Mouse (Mus musculus) midbrain, embryonic 13.5 days (tissue): ENCODE measurements around the gene Bcl7b. TPM values are rescaled to one million over a fixed set of nuclear protein-coding genes. Genes with fewer than 3 reads are reported as not detected.

Experiments
- ATAC-seq: fragments of 200-750 bp; cut with Nextera tagmentation; 2 replicates; pipeline ENCODE4 v1.8.0; 2017; ENCODE audit warnings: mild to moderate bottlenecking, moderate TSS enrichment, moderate library complexity
- H3K27ac ChIP-seq: fragments of 300-500 bp; sonication (generic); 2 replicates; pipeline ENCODE4 v1.5.1; 2015; ENCODE audit warnings: inconsistent platforms, mild to moderate bottlenecking, moderate library complexity
- H3K27me3 ChIP-seq: fragments of 300-500 bp; sonication (generic); 2 replicates; pipeline ENCODE4 v1.6.1; 2015; ENCODE audit warnings: mild to moderate bottlenecking, inconsistent platforms
- H3K36me3 ChIP-seq: fragments of 300-500 bp; sonication (generic); 2 replicates; pipeline ENCODE4 v1.6.1; 2015; ENCODE audit warnings: mild to moderate bottlenecking, inconsistent platforms
- H3K4me1 ChIP-seq: fragments of 300-500 bp; sonication (generic); replicated peaks from 2 replicates; pipeline ENCODE4 v1.6.1; 2015; ENCODE audit warnings: inconsistent platforms
- H3K4me2 ChIP-seq: fragments of 300-500 bp; sonication (generic); replicated peaks from 2 replicates; pipeline ENCODE4 v1.6.1; 2015; ENCODE audit warnings: moderate library complexity, mild to moderate bottlenecking, inconsistent platforms
- H3K4me3 ChIP-seq: fragments of 300-500 bp; sonication (generic); replicated peaks from 2 replicates; pipeline ENCODE4 v1.5.1; 2015; ENCODE audit warnings: mild to moderate bottlenecking, inconsistent platforms
- H3K9ac ChIP-seq: fragments of 300-500 bp; sonication (generic); replicated peaks from 2 replicates; pipeline ENCODE4 v1.6.1; 2015; ENCODE audit warnings: mild to moderate bottlenecking, inconsistent platforms
- H3K9me3 ChIP-seq: fragments of 300-500 bp; sonication (generic); 2 replicates; pipeline ENCODE4 v1.6.1; 2016; ENCODE audit warnings: mild to moderate bottlenecking, inconsistent platforms
- WGBS: fragments of 180-500 bp; shearing (Covaris S2); methylation state at CpG from one replicate; pipeline ENCODE4 v1.1.7; 2015; 5-methylcytosine and 5-hydroxymethylcytosine counted together
- polyA plus RNA-seq: library from polyadenylated mRNA; unstranded; fragments of >200 nt; fragmentation: Nextera tagmentation; extraction: Ambion mirVana; gene quantifications from 2 replicates; pipeline ENCODE4 v1.2.1, GENCODE M21; 2015

Bcl7b gene
- polyA plus RNA-seq, 1 experiment from 2014 or later, result 51.2 TPM

DNA sequence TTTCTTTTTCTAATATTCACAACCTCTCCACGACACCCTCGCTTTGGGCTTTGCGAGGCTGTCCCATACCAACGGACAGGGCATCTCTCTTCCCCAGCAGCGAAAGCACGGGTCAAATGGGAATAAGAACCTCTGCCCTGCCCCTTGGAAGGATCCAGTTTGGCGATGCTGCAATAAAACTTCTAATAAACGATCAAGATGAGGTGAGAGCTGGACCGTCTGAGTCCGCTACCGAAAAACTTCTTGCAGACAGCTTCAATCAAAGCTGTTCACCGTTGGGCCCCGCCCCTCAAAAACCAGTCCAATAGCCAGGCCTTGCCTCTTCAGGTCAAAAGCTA, 19.4 kb upstream of the Bcl7b start:
- H3K27ac ChIP-seq, result peak overlapping the region; percentile 75
- 3% methylated on average over 13 of the region's 13 CpGs for WGBS
- H3K9ac ChIP-seq, result peak overlapping the region; percentile 73
- H3K9me3 ChIP-seq, result no peaks in the 10 kb centered on the region
- H3K4me1 ChIP-seq, result peaks cover 17% of the 10 kb centered on the region
- H3K4me3 ChIP-seq, result peak overlapping the region; percentile 65
- H3K36me3 ChIP-seq, result peaks cover 3% of the 10 kb centered on the region; the same call in 1 of the 2 replicates
- H3K4me2 ChIP-seq, result peak overlapping the region; percentile 82
- no peak for ATAC-seq
- no peaks in the 10 kb centered on the region for H3K27me3 ChIP-seq

DNA sequence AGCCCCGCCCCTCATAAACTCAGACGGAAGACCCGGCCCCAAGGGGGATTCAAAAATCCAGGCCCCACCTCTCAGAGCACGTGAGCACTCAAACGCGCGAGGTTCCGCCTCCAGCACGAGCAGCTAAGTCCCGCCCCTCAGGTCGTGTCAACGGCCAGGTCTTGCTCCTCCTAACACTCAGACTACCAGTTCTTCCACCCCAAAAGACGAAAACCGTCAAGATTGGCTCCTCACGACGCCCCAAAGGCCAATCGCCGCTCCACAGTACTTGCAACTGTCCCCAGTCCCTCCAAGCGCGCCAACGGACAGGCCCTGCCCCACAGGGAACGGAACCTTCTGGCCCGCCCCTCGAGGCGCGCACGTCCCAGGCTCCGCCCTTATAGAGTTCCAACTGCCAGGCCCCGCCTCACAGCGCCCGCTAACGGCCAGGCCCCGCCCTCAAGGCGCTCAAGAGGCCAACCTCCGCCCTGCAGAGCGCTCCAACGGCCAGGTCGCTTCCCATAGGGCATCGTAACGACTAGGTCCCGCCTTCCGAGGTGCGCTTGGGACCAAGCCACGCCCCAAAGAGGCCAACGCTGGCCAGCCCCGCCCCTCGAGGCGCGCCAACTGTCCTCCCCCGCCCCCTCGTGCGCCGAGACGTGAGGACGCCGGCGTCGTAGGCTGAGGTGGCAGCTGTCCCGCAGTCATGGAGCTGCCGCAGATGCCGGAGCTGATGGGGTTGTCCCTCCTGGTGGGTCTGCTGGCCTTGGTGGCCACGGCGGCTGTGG, 18.8 kb upstream of the Bcl7b start, which contains the start of gene Tbl2:
Gene Tbl2 (plus strand): TSS at position 605 of the 767 bp plus-strand sequence.
- Histone ChIP-seq H3K4me3 (peak within 1 kb of the TSS; percentile 65), H3K9ac (peak within 1 kb of the TSS; percentile 73), H3K36me3 (peaks cover 8% of the 10 kb centered on the region), H3K4me1 (peaks cover 17% of the 10 kb centered on the region), H3K27ac (peak within 1 kb of the TSS; percentile 75), H3K27me3 (no peaks in the 10 kb centered on the region), H3K9me3 (no peaks in the 10 kb centered on the region), H3K4me2 (peak within 1 kb of the TSS; percentile 82)
- under 1% methylated on average over 63 of the region's 63 CpGs for WGBS
- ATAC-seq, result peak; percentile 97

DNA sequence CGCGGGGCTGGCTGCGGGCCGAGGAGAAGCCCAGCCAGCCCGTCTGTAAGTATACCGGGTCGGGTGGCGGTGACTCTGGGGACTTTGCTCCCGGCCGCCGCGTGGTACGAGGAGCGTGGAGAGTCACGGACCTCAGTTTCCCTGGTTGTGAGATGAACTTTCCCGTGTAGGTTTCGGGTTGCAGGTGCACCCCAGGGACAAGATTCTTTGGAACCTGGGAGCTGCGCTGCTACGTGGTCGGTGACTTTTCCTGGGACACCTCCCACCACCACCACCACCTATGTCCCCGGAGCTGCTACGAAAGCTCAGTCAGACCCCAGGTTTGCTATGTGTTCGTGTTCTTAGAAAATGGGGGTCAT, 18.3 kb upstream of the Bcl7b start:
- WGBS, result under 1% methylated on average over 23 of the region's 23 CpGs

DNA sequence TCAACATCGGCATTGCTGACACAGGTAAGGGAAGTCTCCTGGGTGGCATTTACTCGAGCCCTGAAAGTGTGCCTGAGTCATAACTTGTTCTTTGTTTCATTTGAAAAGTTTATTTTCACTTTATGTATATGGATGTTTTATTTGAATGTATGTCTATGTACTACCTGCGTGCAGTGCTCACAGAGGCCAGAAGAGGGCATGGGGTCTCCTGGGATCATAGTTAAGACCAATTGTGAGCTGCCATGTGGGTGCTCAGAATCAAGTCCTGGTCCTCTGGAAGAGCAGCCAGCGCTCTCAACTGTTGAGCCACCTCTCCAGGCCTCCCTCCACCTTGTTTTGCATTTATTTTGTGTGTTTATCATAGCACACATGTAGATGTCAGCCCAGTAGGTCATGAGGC, 11.6 kb upstream of the Bcl7b start:
- H3K4me2 ChIP-seq, result no peak overlapping the region
- ATAC-seq, result no peak
- 100% methylated on average over 4 of the region's 4 CpGs for WGBS
- H3K27ac ChIP-seq, result no peak overlapping the region
- peaks cover 77% of the 10 kb centered on the region for H3K36me3 ChIP-seq
- no peaks in the 10 kb centered on the region for H3K9me3 ChIP-seq
- H3K9ac ChIP-seq, result no peak overlapping the region
- no peaks in the 10 kb centered on the region for H3K4me1 ChIP-seq
- no peaks in the 10 kb centered on the region for H3K27me3 ChIP-seq
- H3K4me3 ChIP-seq, result no peak overlapping the region

More for the DNA sequence above, 18.3 kb upstream of the Bcl7b start:
- peak overlapping the region; percentile 75; the same call in 1 of the 2 replicates for H3K27ac ChIP-seq
- no peaks in the 10 kb centered on the region for H3K27me3 ChIP-seq
- peak overlapping the region; percentile 73 for H3K9ac ChIP-seq
- peaks cover 13% of the 10 kb centered on the region for H3K36me3 ChIP-seq
- ATAC-seq, result no peak
- H3K4me1 ChIP-seq, result peaks cover 17% of the 10 kb centered on the region
- peak overlapping the region; percentile 82 for H3K4me2 ChIP-seq
- H3K4me3 ChIP-seq, result peak overlapping the region; percentile 65
- no peaks in the 10 kb centered on the region for H3K9me3 ChIP-seq

DNA sequence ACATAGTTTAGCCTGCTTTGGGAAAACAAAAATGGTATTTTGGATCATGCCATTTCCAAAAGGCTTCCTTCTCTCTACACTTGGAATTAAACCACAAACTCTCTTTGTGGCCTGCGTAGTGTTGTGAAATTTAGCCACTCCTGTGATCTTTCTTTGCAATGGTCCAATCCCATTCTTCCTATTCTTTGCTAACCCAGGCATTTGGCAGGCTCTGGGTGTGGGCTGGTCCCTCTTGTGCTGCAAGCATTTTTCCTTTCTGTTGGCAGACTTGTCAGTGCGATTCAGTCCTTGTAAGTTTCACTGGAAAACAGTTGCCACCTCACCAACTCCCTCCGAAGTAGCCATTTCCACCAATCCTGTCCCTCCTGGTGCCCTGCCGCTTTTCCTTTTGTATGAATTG, 6.9 kb upstream of the Bcl7b start:
- Histone ChIP-seq H3K9ac (no peak overlapping the region), H3K27ac (no peak overlapping the region), H3K9me3 (no peaks in the 10 kb centered on the region), H3K27me3 (no peaks in the 10 kb centered on the region), H3K4me1 (no peaks in the 10 kb centered on the region), H3K4me3 (no peak overlapping the region), H3K4me2 (no peak overlapping the region), H3K36me3 (peaks cover 68% of the 10 kb centered on the region)
- WGBS, result over 99% methylated on average over 4 of the region's 4 CpGs
- no peak for ATAC-seq

DNA sequence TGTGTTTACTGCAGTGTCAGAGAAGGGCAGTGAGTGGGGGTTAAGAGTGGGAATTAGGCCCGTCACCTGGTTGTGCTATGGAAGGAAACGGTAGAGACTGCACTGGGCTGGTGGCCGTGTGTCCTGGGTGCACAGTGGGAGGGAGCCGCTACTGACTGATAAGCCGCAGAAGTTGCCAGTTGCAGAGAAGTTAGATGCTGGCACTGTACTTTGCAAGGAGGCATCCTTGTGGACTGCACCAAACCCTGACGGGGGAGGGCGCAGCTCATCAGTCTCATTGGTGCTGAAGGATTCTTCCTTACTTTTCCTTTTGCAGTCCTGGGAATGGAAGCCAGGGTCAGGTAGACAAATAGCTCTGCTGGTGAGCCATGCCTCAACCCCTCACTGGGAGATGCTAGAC, 6.4 kb upstream of the Bcl7b start:
- H3K9ac ChIP-seq, result no peak overlapping the region
- H3K27ac ChIP-seq, result no peak overlapping the region
- no peaks in the 10 kb centered on the region for H3K27me3 ChIP-seq
- H3K4me1 ChIP-seq, result no peaks in the 10 kb centered on the region
- no peaks in the 10 kb centered on the region for H3K9me3 ChIP-seq
- peaks cover 64% of the 10 kb centered on the region for H3K36me3 ChIP-seq
- H3K4me2 ChIP-seq, result no peak overlapping the region
- no peak overlapping the region for H3K4me3 ChIP-seq
- 94% methylated on average over 7 of the region's 7 CpGs for WGBS
- no peak for ATAC-seq

DNA sequence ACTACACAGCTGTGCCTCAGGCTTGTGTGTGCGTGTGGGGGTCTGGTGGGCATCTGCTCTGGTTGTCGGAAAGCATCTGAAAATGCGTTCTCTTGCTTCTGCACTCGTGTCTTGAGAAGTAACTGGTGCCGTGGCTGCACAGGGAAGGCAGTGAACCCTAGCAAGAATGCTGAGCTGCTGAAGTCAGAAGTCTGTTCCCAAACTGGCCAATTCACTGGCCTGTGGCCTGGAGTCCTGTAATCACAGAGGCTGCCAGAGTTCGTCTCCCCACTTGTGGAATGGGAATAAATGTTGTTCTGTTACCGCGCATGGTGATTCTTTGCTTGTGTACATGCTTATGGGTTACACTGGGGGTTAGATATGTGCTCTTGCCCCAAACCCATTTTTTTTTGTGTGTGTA, 5.7 kb upstream of the Bcl7b start:
- H3K27me3 ChIP-seq, result no peaks in the 10 kb centered on the region
- no peak overlapping the region for H3K27ac ChIP-seq
- 95% methylated on average over 8 of the region's 8 CpGs for WGBS
- H3K4me3 ChIP-seq, result no peak overlapping the region
- no peak for ATAC-seq
- H3K9ac ChIP-seq, result no peak overlapping the region
- H3K4me2 ChIP-seq, result no peak overlapping the region
- no peaks in the 10 kb centered on the region for H3K4me1 ChIP-seq
- H3K36me3 ChIP-seq, result peaks cover 57% of the 10 kb centered on the region
- no peaks in the 10 kb centered on the region for H3K9me3 ChIP-seq

DNA sequence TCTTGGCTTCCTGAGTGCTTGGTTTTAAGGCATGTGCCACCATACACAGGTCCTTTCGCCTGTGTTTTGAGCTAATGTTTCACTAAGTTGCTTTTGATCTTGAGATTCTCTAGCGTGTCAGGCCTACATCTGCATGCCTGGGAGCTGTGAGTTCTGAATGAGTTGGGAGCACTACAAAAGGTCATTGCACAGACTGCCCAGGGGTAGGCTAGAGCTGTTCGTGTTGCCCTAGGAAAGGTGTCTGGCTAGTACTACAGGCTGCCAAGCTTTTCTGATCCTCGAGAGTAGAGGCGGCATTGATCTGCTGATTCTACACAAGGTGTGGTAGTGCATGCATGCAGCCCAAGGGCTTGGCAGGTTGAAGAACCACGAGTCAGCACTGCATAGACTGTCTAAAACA, 5.3 kb upstream of the Bcl7b start:
- 95% methylated on average over 6 of the region's 6 CpGs for WGBS
- Histone ChIP-seq H3K4me3 (no peak overlapping the region), H3K9ac (no peak overlapping the region), H3K9me3 (no peaks in the 10 kb centered on the region), H3K27ac (no peak overlapping the region), H3K4me1 (no peaks in the 10 kb centered on the region), H3K4me2 (no peak overlapping the region), H3K27me3 (no peaks in the 10 kb centered on the region), H3K36me3 (peaks cover 53% of the 10 kb centered on the region)
- no peak for ATAC-seq

DNA sequence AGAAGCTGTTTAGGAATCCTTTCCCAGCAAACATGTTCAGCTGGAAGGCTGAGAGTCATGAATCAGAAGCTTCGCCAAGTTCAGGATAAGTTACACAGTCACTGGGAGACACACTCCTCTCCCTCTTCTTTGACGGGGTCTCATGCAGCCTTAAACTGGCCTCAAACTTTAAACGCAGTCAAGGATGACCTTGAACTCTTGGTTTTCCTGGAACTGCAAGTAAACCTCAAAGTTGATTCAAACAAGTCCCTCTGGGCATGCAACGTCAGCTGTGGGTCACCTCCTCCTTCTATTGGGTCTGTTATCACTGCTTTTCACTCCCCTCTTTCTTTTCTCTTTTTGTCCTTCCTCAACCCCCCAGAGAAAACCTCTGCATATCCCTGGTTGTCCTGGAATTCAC, 1.2 kb upstream of the Bcl7b start:
- H3K27ac ChIP-seq, result no peak overlapping the region
- no peak overlapping the region for H3K4me3 ChIP-seq
- no peaks in the 10 kb centered on the region for H3K9me3 ChIP-seq
- no peak for ATAC-seq
- H3K27me3 ChIP-seq, result no peaks in the 10 kb centered on the region
- peaks cover 14% of the 10 kb centered on the region for H3K4me1 ChIP-seq
- WGBS, result 90% methylated on average over 4 of the region's 4 CpGs
- H3K36me3 ChIP-seq, result peaks cover 20% of the 10 kb centered on the region
- no peak overlapping the region for H3K4me2 ChIP-seq
- H3K9ac ChIP-seq, result no peak overlapping the region

DNA sequence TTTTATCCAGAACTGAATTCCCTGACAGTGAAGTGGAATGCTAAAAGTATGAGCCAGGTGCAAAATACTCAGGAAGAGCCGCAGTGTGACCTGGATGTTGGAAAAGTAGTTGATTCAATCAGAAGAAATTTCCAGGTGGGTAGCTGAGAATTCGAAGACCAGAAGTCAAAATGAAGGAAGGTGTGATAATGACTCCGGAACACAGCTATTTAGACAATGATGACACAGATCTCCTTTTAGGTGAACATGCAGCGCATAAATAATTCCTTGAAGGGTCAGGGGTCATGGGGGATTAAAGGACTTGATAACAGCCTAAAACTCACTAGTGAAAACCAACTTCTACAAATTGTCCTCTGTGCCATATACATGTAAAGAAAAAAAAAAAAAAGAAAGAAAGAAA, 614 bp upstream of the Bcl7b start:
- Histone ChIP-seq H3K27me3 (no peaks in the 10 kb centered on the region), H3K36me3 (peaks cover 20% of the 10 kb centered on the region), H3K27ac (peak overlapping the region; percentile 99), H3K4me1 (peaks cover 14% of the 10 kb centered on the region), H3K4me3 (no peak overlapping the region), H3K4me2 (peak overlapping the region; percentile 73; the same call in 1 of the 2 replicates), H3K9me3 (no peaks in the 10 kb centered on the region), H3K9ac (no peak overlapping the region)
- 96% methylated on average over 4 of the region's 4 CpGs for WGBS
- no peak for ATAC-seq

DNA sequence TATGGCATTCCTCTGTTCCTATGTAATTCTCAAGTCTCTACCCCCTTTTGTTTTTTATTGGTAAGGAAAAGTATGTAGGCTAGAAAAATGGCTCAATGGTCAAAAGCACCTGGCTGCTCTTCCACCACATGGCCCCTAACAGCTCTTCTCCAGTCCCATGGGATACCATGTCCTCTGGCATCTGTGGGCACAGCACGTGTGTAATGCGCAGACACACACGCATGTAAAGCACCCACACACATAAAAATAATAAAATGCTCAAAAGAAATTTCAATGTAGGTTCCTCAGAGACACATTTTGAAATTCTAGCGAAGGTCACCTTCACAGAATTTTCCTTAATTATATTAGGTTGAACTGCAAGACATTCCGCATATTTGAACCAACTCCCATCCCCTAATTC, 1.4 kb downstream of the Bcl7b start:
- Histone ChIP-seq H3K27ac (peak overlapping the region; percentile 99; the same call in 1 of the 2 replicates), H3K9me3 (no peaks in the 10 kb centered on the region), H3K36me3 (peaks cover 32% of the 10 kb centered on the region), H3K4me3 (peak overlapping the region; percentile 64), H3K27me3 (no peaks in the 10 kb centered on the region), H3K4me2 (peak overlapping the region; percentile 73), H3K4me1 (peaks cover 14% of the 10 kb centered on the region), H3K9ac (peak overlapping the region; percentile 64; the same call in 1 of the 2 replicates)
- ATAC-seq, result no peak
- WGBS, result 90% methylated on average over 5 of the region's 5 CpGs

DNA sequence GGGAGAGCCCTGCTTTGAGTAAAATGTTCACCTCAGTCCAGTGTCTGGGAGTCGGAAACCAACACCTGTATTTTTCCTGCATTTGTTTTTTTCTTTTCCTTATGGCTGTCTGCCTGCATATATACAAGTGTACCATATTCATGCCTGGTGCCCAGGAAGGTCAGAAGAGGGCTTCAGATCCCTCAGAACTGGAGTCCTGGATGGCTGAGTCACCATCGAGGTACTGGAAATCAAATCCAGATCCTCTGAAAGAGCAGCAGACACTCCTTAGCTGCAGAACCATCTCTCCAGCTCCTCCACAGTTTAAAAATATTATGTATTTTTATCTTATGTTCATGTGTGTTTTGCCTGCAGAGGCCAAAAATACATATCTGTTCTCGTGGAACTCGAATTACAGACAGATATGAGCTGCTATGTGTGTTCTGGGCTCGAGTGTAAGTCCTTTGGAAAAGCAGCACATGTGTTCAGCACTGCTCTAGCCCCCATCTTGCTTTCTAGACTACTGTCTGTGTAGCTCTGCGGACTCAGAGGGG, 3.7 kb downstream of the Bcl7b start:
- Histone ChIP-seq H3K4me2 (no peak overlapping the region), H3K27me3 (no peaks in the 10 kb centered on the region), H3K36me3 (peaks cover 50% of the 10 kb centered on the region), H3K27ac (no peak overlapping the region), H3K4me1 (peaks cover 14% of the 10 kb centered on the region), H3K9ac (no peak overlapping the region), H3K9me3 (no peaks in the 10 kb centered on the region), H3K4me3 (no peak overlapping the region)
- 94% methylated on average over 6 of the region's 6 CpGs for WGBS
- no peak for ATAC-seq
